Mouse (Mus musculus): Measurements from ENCODE around the gene Nav3. TPM values are rescaled to one million over a fixed set of nuclear protein-coding genes. Genes with fewer than 3 reads are reported as not detected.
A peak's percentile ranks its signal among the peaks of the same experiment; 100 is the strongest.

The Nav3 gene
- polyA plus RNA-seq, 1 experiment from 2014 or later = 3.7 TPM

- H3K4me3 ChIP-seq (ENCODE audit: low read length) = no peak overlapping the region
- H3K4me2 ChIP-seq (replicated peaks; ENCODE audit: low read depth, low read length) = no peak overlapping the region
- no peaks in the 10 kb centered on the region for H3K36me3 ChIP-seq (ENCODE audit: insufficient read depth, low read length)
- no peak for ATAC-seq (ENCODE audit: low FRiP score, low TSS enrichment)
- no peaks in the 10 kb centered on the region for H3K27me3 ChIP-seq (ENCODE audit: insufficient read depth, low read length)
- H3K9ac ChIP-seq (replicated peaks; ENCODE audit: low read length) = no peak overlapping the region
- 90% methylated on average over 3 of the region's 3 CpGs for WGBS
- H3K9me3 ChIP-seq (ENCODE audit: low read length) = no peaks in the 10 kb centered on the region
- no peak overlapping the region for H3K27ac ChIP-seq (ENCODE audit: low read length)
- no peaks in the 10 kb centered on the region for H3K4me1 ChIP-seq (ENCODE audit: insufficient read depth, low read length)
These were observed 215.3 kb downstream of the Nav3 start for GRCm38 (mm10) chr10:110240667-110241066.

GRCm38 (mm10) chr10:110233307-110233930 is 222.6 kb downstream of the Nav3 start:
- Histone ChIP-seq H3K4me1 (ENCODE audit: insufficient read depth, low read length) (no peaks in the 10 kb centered on the region), H3K27me3 (ENCODE audit: insufficient read depth, low read length) (no peaks in the 10 kb centered on the region), H3K9ac (replicated peaks; ENCODE audit: low read length) (no peak overlapping the region), H3K9me3 (ENCODE audit: low read length) (no peaks in the 10 kb centered on the region), H3K36me3 (ENCODE audit: insufficient read depth, low read length) (no peaks in the 10 kb centered on the region), H3K4me2 (replicated peaks; ENCODE audit: low read depth, low read length) (no peak overlapping the region), H3K4me3 (ENCODE audit: low read length) (no peak overlapping the region), H3K27ac (ENCODE audit: low read length) (no peak overlapping the region)
- 78% methylated on average over 6 of the region's 6 CpGs for WGBS
- ATAC-seq (ENCODE audit: low FRiP score, low TSS enrichment) = no peak

- no peak overlapping the region for H3K4me2 ChIP-seq (replicated peaks; ENCODE audit: low read depth, low read length)
- WGBS = 86% methylated on average over 5 of the region's 5 CpGs
- ATAC-seq (ENCODE audit: low FRiP score, low TSS enrichment) = no peak
These were observed 249.6 kb downstream of the Nav3 start for GRCm38 (mm10) chr10:110206411-110206810.

GRCm38 (mm10) chr10:110204121-110204697 is 251.8 kb downstream of the Nav3 start:
- ATAC-seq (ENCODE audit: low FRiP score, low TSS enrichment) = no peak
- H3K27ac ChIP-seq (ENCODE audit: low read length) = no peak overlapping the region
- no peak overlapping the region for H3K4me2 ChIP-seq (replicated peaks; ENCODE audit: low read depth, low read length)
- H3K4me1 ChIP-seq (ENCODE audit: insufficient read depth, low read length) = no peaks in the 10 kb centered on the region
- no peak overlapping the region for H3K9ac ChIP-seq (replicated peaks; ENCODE audit: low read length)
- 83% methylated on average over 5 of the region's 5 CpGs for WGBS
- H3K27me3 ChIP-seq (ENCODE audit: insufficient read depth, low read length) = no peaks in the 10 kb centered on the region
- H3K36me3 ChIP-seq (ENCODE audit: insufficient read depth, low read length) = no peaks in the 10 kb centered on the region
- H3K4me3 ChIP-seq (ENCODE audit: low read length) = no peak overlapping the region
- no peaks in the 10 kb centered on the region; the same call in 1 of the 2 replicates for H3K9me3 ChIP-seq (ENCODE audit: low read length)

More at GRCm38 (mm10) chr10:110206411-110206810, 249.6 kb downstream of the Nav3 start:
- no peaks in the 10 kb centered on the region for H3K9me3 ChIP-seq (ENCODE audit: low read length)
- H3K36me3 ChIP-seq (ENCODE audit: insufficient read depth, low read length) = no peaks in the 10 kb centered on the region
- no peak overlapping the region for H3K9ac ChIP-seq (replicated peaks; ENCODE audit: low read length)
- H3K4me1 ChIP-seq (ENCODE audit: insufficient read depth, low read length) = no peaks in the 10 kb centered on the region
- H3K27ac ChIP-seq (ENCODE audit: low read length) = no peak overlapping the region
- H3K27me3 ChIP-seq (ENCODE audit: insufficient read depth, low read length) = no peaks in the 10 kb centered on the region
- H3K4me3 ChIP-seq (ENCODE audit: low read length) = no peak overlapping the region

- no peaks in the 10 kb centered on the region for H3K9me3 ChIP-seq (ENCODE audit: low read length)
- 35% methylated on average over 4 of the region's 4 CpGs for WGBS
- H3K4me3 ChIP-seq (ENCODE audit: low read length) = no peak overlapping the region
- H3K36me3 ChIP-seq (ENCODE audit: insufficient read depth, low read length) = no peaks in the 10 kb centered on the region
- H3K4me2 ChIP-seq (replicated peaks; ENCODE audit: low read depth, low read length) = no peak overlapping the region
- no peaks in the 10 kb centered on the region for H3K27me3 ChIP-seq (ENCODE audit: insufficient read depth, low read length)
- H3K9ac ChIP-seq (replicated peaks; ENCODE audit: low read length) = no peak overlapping the region
- no peak; the same call in 1 of the 2 replicates for ATAC-seq (ENCODE audit: low FRiP score, low TSS enrichment)
- H3K27ac ChIP-seq (ENCODE audit: low read length) = no peak overlapping the region
- H3K4me1 ChIP-seq (ENCODE audit: insufficient read depth, low read length) = peaks cover 8% of the 10 kb centered on the region; the same call in 1 of the 2 replicates
These were observed 263.1 kb downstream of the Nav3 start for GRCm38 (mm10) chr10:110192881-110193280.

- H3K36me3 ChIP-seq (ENCODE audit: insufficient read depth, low read length) = no peaks in the 10 kb centered on the region
- no peak for ATAC-seq (ENCODE audit: low FRiP score, low TSS enrichment)
- 73% methylated on average over 7 of the region's 7 CpGs for WGBS
- no peaks in the 10 kb centered on the region for H3K27me3 ChIP-seq (ENCODE audit: insufficient read depth, low read length)
- no peak overlapping the region for H3K4me3 ChIP-seq (ENCODE audit: low read length)
- H3K27ac ChIP-seq (ENCODE audit: low read length) = no peak overlapping the region
- H3K4me1 ChIP-seq (ENCODE audit: insufficient read depth, low read length) = peaks cover 8% of the 10 kb centered on the region; the same call in 1 of the 2 replicates
- no peaks in the 10 kb centered on the region for H3K9me3 ChIP-seq (ENCODE audit: low read length)
- no peak overlapping the region for H3K4me2 ChIP-seq (replicated peaks; ENCODE audit: low read depth, low read length)
- no peak overlapping the region for H3K9ac ChIP-seq (replicated peaks; ENCODE audit: low read length)
These were observed 263.8 kb downstream of the Nav3 start for GRCm38 (mm10) chr10:110192026-110192805.

GRCm38 (mm10) chr10:110186242-110186641 is 269.8 kb downstream of the Nav3 start:
- Histone ChIP-seq H3K27me3 (ENCODE audit: insufficient read depth, low read length) (no peaks in the 10 kb centered on the region), H3K4me3 (ENCODE audit: low read length) (no peak overlapping the region), H3K27ac (ENCODE audit: low read length) (no peak overlapping the region), H3K9me3 (ENCODE audit: low read length) (no peaks in the 10 kb centered on the region), H3K36me3 (ENCODE audit: insufficient read depth, low read length) (no peaks in the 10 kb centered on the region), H3K4me1 (ENCODE audit: insufficient read depth, low read length) (no peaks in the 10 kb centered on the region), H3K4me2 (replicated peaks; ENCODE audit: low read depth, low read length) (no peak overlapping the region), H3K9ac (replicated peaks; ENCODE audit: low read length) (no peak overlapping the region)
- WGBS = 96% methylated on average over 1 of the region's 1 CpGs
- ATAC-seq (ENCODE audit: low FRiP score, low TSS enrichment) = no peak

- ATAC-seq (ENCODE audit: low FRiP score, low TSS enrichment) = no peak
- Histone ChIP-seq H3K27ac (ENCODE audit: low read length) (no peak overlapping the region), H3K36me3 (ENCODE audit: insufficient read depth, low read length) (no peaks in the 10 kb centered on the region), H3K9me3 (ENCODE audit: low read length) (no peaks in the 10 kb centered on the region), H3K4me1 (ENCODE audit: insufficient read depth, low read length) (no peaks in the 10 kb centered on the region), H3K27me3 (ENCODE audit: insufficient read depth, low read length) (no peaks in the 10 kb centered on the region), H3K4me3 (ENCODE audit: low read length) (no peak overlapping the region), H3K4me2 (replicated peaks; ENCODE audit: low read depth, low read length) (no peak overlapping the region), H3K9ac (replicated peaks; ENCODE audit: low read length) (no peak overlapping the region)
- 68% methylated on average over 5 of the region's 5 CpGs for WGBS
These were observed 280.1 kb downstream of the Nav3 start for GRCm38 (mm10) chr10:110175874-110176273.

GRCm38 (mm10) chr10:110169416-110169815 is 286.6 kb downstream of the Nav3 start:
- H3K9me3 ChIP-seq (ENCODE audit: low read length) = no peaks in the 10 kb centered on the region
- H3K4me1 ChIP-seq (ENCODE audit: insufficient read depth, low read length) = no peaks in the 10 kb centered on the region
- no peaks in the 10 kb centered on the region for H3K36me3 ChIP-seq (ENCODE audit: insufficient read depth, low read length)
- no peaks in the 10 kb centered on the region for H3K27me3 ChIP-seq (ENCODE audit: insufficient read depth, low read length)
- H3K9ac ChIP-seq (replicated peaks; ENCODE audit: low read length) = no peak overlapping the region
- WGBS = 89% methylated on average over 6 of the region's 6 CpGs
- H3K4me2 ChIP-seq (replicated peaks; ENCODE audit: low read depth, low read length) = no peak overlapping the region
- no peak overlapping the region for H3K4me3 ChIP-seq (ENCODE audit: low read length)
- H3K27ac ChIP-seq (ENCODE audit: low read length) = no peak overlapping the region
- ATAC-seq (ENCODE audit: low FRiP score, low TSS enrichment) = peak; percentile 57; the same call in 1 of the 2 replicates

- H3K4me3 ChIP-seq (ENCODE audit: low read length) = no peak overlapping the region
- ATAC-seq (ENCODE audit: low FRiP score, low TSS enrichment) = no peak
- 82% methylated on average over 2 of the region's 2 CpGs for WGBS
- H3K9me3 ChIP-seq (ENCODE audit: low read length) = no peaks in the 10 kb centered on the region
- no peaks in the 10 kb centered on the region for H3K4me1 ChIP-seq (ENCODE audit: insufficient read depth, low read length)
- H3K36me3 ChIP-seq (ENCODE audit: insufficient read depth, low read length) = no peaks in the 10 kb centered on the region
- H3K9ac ChIP-seq (replicated peaks; ENCODE audit: low read length) = no peak overlapping the region
- H3K4me2 ChIP-seq (replicated peaks; ENCODE audit: low read depth, low read length) = no peak overlapping the region
- no peaks in the 10 kb centered on the region for H3K27me3 ChIP-seq (ENCODE audit: insufficient read depth, low read length)
- no peak overlapping the region for H3K27ac ChIP-seq (ENCODE audit: low read length)
These were observed 287.1 kb downstream of the Nav3 start for GRCm38 (mm10) chr10:110168892-110169291.

Data from kidney, embryonic 16.5 days (tissue).